Mouse (Mus musculus) neural tube, postnatal 0 days (tissue): Measurements from ENCODE around the gene Tns2. TPM values are rescaled to one million over a fixed set of nuclear protein-coding genes. Genes with fewer than 3 reads are reported as not detected.

Experiments used
- polyA plus RNA-seq: library from polyadenylated mRNA; unstranded; fragments of >200 nt; fragmentation: Nextera tagmentation; extraction: Ambion mirVana; gene quantifications from 2 replicates; pipeline ENCODE4 v1.2.1, GENCODE M21; 2015

Tns2 gene
- polyA plus RNA-seq: 8.8 and 10.3 TPM in 2 replicates

GRCm38 (mm10) chr15:102100161-102100981 lies at the start of gene Tns2:
Gene Tns2, plus strand, starts transcription at chr15:102100413.

GRCm38 (mm10) chr15:102073559-102074069 lies 26.6 kb upstream of the Tns2 start, which contains the start of gene Eif4b:
Gene Eif4b, plus strand, starts transcription at chr15:102073773.

DNA sequence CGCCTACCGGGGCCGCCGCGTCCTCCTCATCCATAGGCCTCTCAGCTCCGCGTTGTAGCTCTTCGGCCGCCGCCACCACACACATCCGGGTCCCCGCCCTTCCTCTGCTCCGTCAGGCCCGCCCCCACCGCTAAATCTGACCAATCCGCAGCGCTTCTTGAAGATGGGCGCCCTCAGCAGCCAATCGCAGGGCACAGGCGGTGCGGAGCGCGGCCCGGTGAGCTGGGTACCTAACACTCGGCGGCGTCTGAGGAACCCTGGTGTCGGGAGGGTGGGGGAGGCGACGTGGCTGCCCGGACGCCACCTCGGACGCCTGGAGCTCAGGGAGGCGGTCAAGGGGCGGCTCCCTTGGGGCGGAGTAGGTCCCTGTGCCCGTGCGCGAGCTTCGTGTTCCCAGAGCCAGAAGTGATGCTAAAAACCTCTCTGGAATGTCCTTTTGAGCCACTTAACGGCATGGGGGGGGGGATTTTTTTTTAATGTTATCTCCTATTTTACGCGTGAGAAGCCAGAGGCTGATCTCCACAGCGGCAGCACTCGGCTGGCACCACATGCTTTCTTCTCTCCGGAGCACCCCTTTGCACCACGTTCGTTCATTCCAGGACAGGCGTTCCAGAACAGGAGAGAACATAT lies 36.0 kb downstream of the Tns2 start, which contains the start of gene Spryd3:
TSS of gene Spryd3 (minus strand) at position 106 of the 630 bp plus-strand sequence.

GRCm38 (mm10) chr15:102144274-102144711 lies 44.1 kb downstream of the Tns2 start, which contains the start of gene Igfbp6:
Gene Igfbp6, plus strand, starts transcription at chr15:102144362.

GRCm38 (mm10) chr15:102150301-102151135 lies 50.3 kb downstream of the Tns2 start, which contains the start of gene Soat2:
Gene Soat2, plus strand, starts transcription at chr15:102150526.

Other genes starting within 250 kb of the Tns2 start
- 20.8 and 23.0 TPM in 2 replicates for gene Krt1, start 249.6 kb upstream of the Tns2 start, polyA plus RNA-seq
- gene Krt77, start 230.7 kb upstream of the Tns2 start, polyA plus RNA-seq: 0.47 and 0.89 TPM in 2 replicates
- not detected in 2 replicates for gene Krt76, start 207.5 kb upstream of the Tns2 start, polyA plus RNA-seq
- gene Krt4, start 175.7 kb upstream of the Tns2 start, polyA plus RNA-seq: not detected in 2 replicates
- 0.28 and 0.32 TPM in 2 replicates for gene Krt79, start 160.1 kb upstream of the Tns2 start, polyA plus RNA-seq
- gene Krt78, start 146.1 kb upstream of the Tns2 start, polyA plus RNA-seq: not detected in 2 replicates
- 0.45 and 0.87 TPM in 2 replicates for gene Krt8, start 95.9 kb upstream of the Tns2 start, polyA plus RNA-seq
- gene Krt18, start 72.2 kb upstream of the Tns2 start, polyA plus RNA-seq: 1.4 and 1.9 TPM in 2 replicates
- gene Eif4b, start 26.6 kb upstream of the Tns2 start, polyA plus RNA-seq: 57.5 and 60.8 TPM in 2 replicates
- 107 and 114 TPM in 2 replicates for gene Spryd3, start 35.8 kb downstream of the Tns2 start, polyA plus RNA-seq
- 21.1 and 33.5 TPM in 2 replicates for gene Igfbp6, start 43.9 kb downstream of the Tns2 start, polyA plus RNA-seq
- gene Soat2, start 50.1 kb downstream of the Tns2 start, polyA plus RNA-seq: 0.21 TPM in 1 of 2 replicates, not detected in the other
- 27.4 and 27.5 TPM in 2 replicates for gene Zfp740, start 102.8 kb downstream of the Tns2 start, polyA plus RNA-seq
- 44.0 and 46.0 TPM in 2 replicates for gene Csad, start 104.3 kb downstream of the Tns2 start, polyA plus RNA-seq
- 1.0 and 2.9 TPM in 2 replicates for gene Itgb7, start 131.5 kb downstream of the Tns2 start, polyA plus RNA-seq
- gene Rarg, start 157.1 kb downstream of the Tns2 start, polyA plus RNA-seq: 7.1 and 7.7 TPM in 2 replicates
- gene Gm9918, start 170.2 kb downstream of the Tns2 start, polyA plus RNA-seq: 0.06 and 0.10 TPM in 2 replicates
- 67.6 and 67.7 TPM in 2 replicates for gene Mfsd5, start 179.0 kb downstream of the Tns2 start, polyA plus RNA-seq
- 1.8 and 2.0 TPM in 2 replicates for gene Espl1, start 195.9 kb downstream of the Tns2 start, polyA plus RNA-seq
- 546 and 574 TPM in 2 replicates for gene Pfdn5, start 225.7 kb downstream of the Tns2 start, polyA plus RNA-seq
- 69.0 and 80.3 TPM in 2 replicates for gene Myg1, start 231.3 kb downstream of the Tns2 start, polyA plus RNA-seq